Mouse (Mus musculus) lung, adult 2 months (tissue): Measurements from ENCODE around the gene Pde4dip.

Experiments used
- CTCF ChIP-seq: fragments of 200-500 bp; IDR thresholded peaks from 2 replicates; pipeline ENCODE4 v1.5.1; 2011; ENCODE audit warnings: mild to moderate bottlenecking, low read length, control low read depth; ENCODE audit not compliant: insufficient read depth
- POLR2A ChIP-seq: fragments of 200-500 bp; IDR thresholded peaks from 2 replicates; pipeline ENCODE4 v1.6.1; 2011; ENCODE audit warnings: low read depth, mild to moderate bottlenecking, control low read depth, low read length, borderline replicate concordance; ENCODE audit errors: extremely low read depth

- no peak for TF ChIP-seq POLR2A
- TF ChIP-seq CTCF: no peak
Measured at GRCm38 (mm10) chr3:97757501-97757900, 131.0 kb downstream of the Pde4dip start.
